Mouse (Mus musculus) hindbrain, embryonic 14.5 days (tissue): ENCODE results near the gene Rnf144b. TPM values are rescaled to one million over a fixed set of nuclear protein-coding genes. Genes with fewer than 3 reads are reported as not detected.

Source experiments
- ATAC-seq: fragments of 200-750 bp; cut with Nextera tagmentation; 2 replicates; pipeline ENCODE4 v1.8.0; 2017; ENCODE audit warnings: moderate number of reproducible peaks, mild to moderate bottlenecking, moderate TSS enrichment, moderate library complexity; ENCODE audit not compliant: low FRiP score
- DNase-seq: peaks from one replicate; pipeline ENCODE4 v3.0.0-alpha.2; 2015; ENCODE audit warnings: low spot score
- H3K27ac ChIP-seq: fragments of 300-500 bp; sonication (generic); 2 replicates; pipeline ENCODE4 v1.5.1; 2014; ENCODE audit warnings: mild to moderate bottlenecking, moderate library complexity
- H3K27me3 ChIP-seq: fragments of 300-500 bp; sonication (generic); 2 replicates; pipeline ENCODE4 v1.6.1; 2014; ENCODE audit warnings: mild to moderate bottlenecking, low read length, mixed read lengths; ENCODE audit not compliant: control insufficient read depth, insufficient read depth
- H3K36me3 ChIP-seq: fragments of 300-500 bp; sonication (generic); replicated peaks from 2 replicates; pipeline ENCODE4 v1.6.1; 2014; ENCODE audit not compliant: control insufficient read depth, insufficient read depth
- H3K4me1 ChIP-seq: fragments of 300-500 bp; sonication (generic); replicated peaks from 2 replicates; pipeline ENCODE4 v1.6.1; 2014; ENCODE audit warnings: antibody characterized with exemption, low read length, mixed read lengths; ENCODE audit not compliant: control insufficient read depth, insufficient read depth
- H3K4me2 ChIP-seq: fragments of 300-500 bp; sonication (generic); replicated peaks from 2 replicates; pipeline ENCODE4 v1.6.1; 2014; ENCODE audit warnings: mild to moderate bottlenecking, moderate library complexity
- H3K4me3 ChIP-seq: fragments of 300-500 bp; sonication (generic); replicated peaks from 2 replicates; pipeline ENCODE4 v1.5.1; 2014; ENCODE audit warnings: mild to moderate bottlenecking, low read length
- H3K9ac ChIP-seq: fragments of 300-500 bp; sonication (generic); 2 replicates; pipeline ENCODE4 v1.6.1; 2014
- H3K9me3 ChIP-seq: fragments of 300-500 bp; sonication (generic); 2 replicates; pipeline ENCODE4 v1.6.1; 2016; ENCODE audit warnings: low read length; ENCODE audit not compliant: control insufficient read depth
- whole genome bisulfite sequencing: fragments of 180-500 bp; shearing (Covaris S2); extraction: QIAGEN DNeasy Blood & Tissue Kit; methylation state at CpG from one replicate; pipeline ENCODE4 v1.1.7; 2014; 5-methylcytosine and 5-hydroxymethylcytosine counted together
- polyA plus RNA-seq: library from polyadenylated mRNA; unstranded; fragments of >200 nt; fragmentation: Nextera tagmentation; extraction: Ambion mirVana; gene quantifications from 2 replicates; pipeline ENCODE4 v1.2.1, GENCODE M21; 2014

The Rnf144b gene
- polyA plus RNA-seq, 1 experiment from 2014 or later: 1.7 TPM

DNA sequence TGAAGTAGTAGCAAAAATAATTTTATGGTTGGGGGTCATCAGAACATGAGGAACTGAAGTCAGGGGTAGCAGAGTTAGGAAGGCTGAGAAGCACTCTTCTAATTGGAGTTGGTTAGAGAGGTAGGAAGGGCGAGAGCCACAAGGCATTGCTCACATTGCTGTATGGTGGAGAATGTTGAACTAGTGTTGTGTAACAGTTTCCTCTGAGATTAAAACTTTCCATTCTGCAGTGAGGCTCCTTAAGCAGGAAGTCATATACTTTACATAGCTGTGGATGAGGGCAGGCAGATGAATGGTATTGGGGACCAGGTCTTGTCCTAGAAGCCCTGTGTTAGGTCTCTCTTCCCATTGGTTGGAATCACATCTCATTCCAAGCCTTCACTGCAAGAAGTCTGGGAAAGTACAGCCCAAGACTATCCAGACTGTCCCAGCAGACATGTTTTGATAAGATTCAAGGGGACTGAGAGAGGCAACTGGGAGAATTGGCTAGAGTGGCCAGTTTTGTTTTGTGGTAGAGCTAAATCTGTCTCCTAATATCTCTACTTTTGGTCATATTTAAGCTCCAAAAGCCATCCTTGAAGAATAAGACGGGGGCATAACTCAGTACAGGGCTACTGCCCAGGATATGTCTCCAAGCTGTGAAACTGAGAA lies 128.8 kb downstream of the Rnf144b start:
- Histone ChIP-seq H3K9me3 (no peaks in the 10 kb centered on the region), H3K9ac (no peak overlapping the region), H3K36me3 (no peaks in the 10 kb centered on the region), H3K4me2 (no peak overlapping the region), H3K4me3 (no peak overlapping the region), H3K4me1 (peaks cover 8% of the 10 kb centered on the region; the same call in 1 of the 2 replicates), H3K27me3 (no peaks in the 10 kb centered on the region), H3K27ac (no peak overlapping the region)
- ATAC-seq: no peak
- 89% methylated on average over 2 of the region's 2 CpGs for WGBS
- no peak for DNase-seq

DNA sequence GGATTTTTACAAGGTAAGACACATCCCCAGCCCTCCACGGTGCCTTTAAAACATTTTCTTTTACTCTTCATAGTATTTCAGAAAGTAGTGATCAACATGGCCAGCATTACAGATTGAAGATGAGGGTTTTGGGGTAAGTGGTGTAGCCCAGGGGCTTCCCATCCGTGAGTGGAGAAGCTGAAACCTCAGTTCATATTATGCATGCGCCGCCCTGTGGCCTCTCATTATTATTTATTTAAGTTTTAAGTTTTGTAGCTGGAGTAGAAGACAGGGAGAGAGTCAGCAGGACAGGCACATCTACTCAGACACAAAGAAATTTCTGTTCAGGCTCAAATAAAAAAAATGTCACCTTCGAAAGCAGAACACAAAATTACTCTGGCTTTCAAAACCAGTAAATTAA lies 131.3 kb downstream of the Rnf144b start:
- Histone ChIP-seq H3K9me3 (no peaks in the 10 kb centered on the region), H3K36me3 (no peaks in the 10 kb centered on the region), H3K27ac (no peak overlapping the region), H3K4me1 (no peaks in the 10 kb centered on the region), H3K9ac (no peak overlapping the region), H3K27me3 (no peaks in the 10 kb centered on the region), H3K4me2 (no peak overlapping the region), H3K4me3 (no peak overlapping the region)
- DNase-seq (no peak), ATAC-seq (no peak)
- 81% methylated on average over 5 of the region's 5 CpGs for WGBS

DNA sequence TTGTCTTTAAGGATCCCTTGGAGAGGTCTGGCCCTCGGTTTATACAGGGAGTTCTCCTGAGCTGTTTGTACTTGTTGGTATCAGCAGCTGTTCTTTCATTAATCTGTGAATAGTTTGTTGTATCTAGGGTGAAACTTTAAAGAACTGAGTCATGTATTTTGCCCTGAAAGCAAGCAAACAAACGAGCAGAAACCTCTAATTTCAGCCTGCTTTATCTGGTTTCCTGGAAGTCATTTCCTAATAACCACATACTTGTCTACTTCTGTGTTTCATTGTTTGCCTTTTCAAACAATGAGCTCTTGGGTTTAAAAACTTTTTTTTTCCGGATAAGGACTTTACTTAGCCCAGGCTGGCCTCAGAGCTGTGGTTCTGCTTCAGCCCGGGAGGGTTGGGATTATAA lies 136.8 kb downstream of the Rnf144b start:
- no peaks in the 10 kb centered on the region for H3K9me3 ChIP-seq
- H3K4me1 ChIP-seq: no peaks in the 10 kb centered on the region
- no peak overlapping the region for H3K4me2 ChIP-seq
- ATAC-seq (no peak), DNase-seq (no peak)
- H3K36me3 ChIP-seq: no peaks in the 10 kb centered on the region
- H3K9ac ChIP-seq: no peak overlapping the region
- no peak overlapping the region for H3K27ac ChIP-seq
- H3K27me3 ChIP-seq: no peaks in the 10 kb centered on the region
- 64% methylated on average over 4 of the region's 4 CpGs for WGBS
- H3K4me3 ChIP-seq: no peak overlapping the region

DNA sequence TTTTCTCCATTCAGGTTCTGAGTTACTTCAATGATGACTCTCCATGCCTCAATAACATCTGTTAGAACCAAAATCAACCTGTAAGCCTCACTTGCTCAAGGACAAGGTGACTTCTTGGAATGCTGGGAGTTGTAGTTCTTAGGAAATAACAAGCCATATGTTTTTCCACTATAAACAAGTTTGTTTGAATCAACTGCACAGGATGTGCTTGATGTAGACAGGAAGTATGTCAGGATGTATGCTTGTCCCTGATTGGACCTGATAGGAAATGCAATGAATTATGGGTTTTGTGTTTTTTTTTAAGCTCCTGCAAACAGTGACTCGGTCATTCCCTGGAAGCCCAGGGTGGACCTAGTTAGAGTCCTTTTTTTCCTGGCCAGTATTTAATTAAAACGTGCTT lies 139.5 kb downstream of the Rnf144b start:
- 66% methylated on average over 2 of the region's 2 CpGs for WGBS
- Histone ChIP-seq H3K4me2 (no peak overlapping the region), H3K27ac (no peak overlapping the region), H3K4me1 (no peaks in the 10 kb centered on the region), H3K27me3 (no peaks in the 10 kb centered on the region), H3K9ac (no peak overlapping the region), H3K9me3 (no peaks in the 10 kb centered on the region), H3K36me3 (no peaks in the 10 kb centered on the region), H3K4me3 (no peak overlapping the region)
- ATAC-seq: peak; percentile 68; the same call in 1 of the 2 replicates
- DNase-seq: peak; percentile 63

DNA sequence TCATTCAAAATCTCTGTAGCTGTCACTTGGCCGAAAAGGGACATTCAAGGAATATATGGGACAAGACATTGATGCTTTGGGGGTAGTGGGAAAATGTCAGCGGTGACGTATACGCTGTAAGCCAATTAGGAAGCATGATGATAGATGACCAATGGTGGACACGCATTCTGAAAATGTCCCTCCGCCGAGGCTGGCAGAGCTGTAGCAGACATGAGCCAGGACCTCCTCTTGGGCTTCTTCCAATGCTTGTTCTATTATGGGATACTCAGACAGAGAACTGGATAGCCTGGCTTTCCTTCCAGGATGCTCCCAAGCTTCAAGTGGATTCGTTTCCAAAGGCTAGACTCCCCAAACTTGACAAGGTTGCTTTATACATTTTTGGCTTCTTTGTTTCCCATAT lies 141.9 kb downstream of the Rnf144b start:
- H3K27ac ChIP-seq: no peak overlapping the region
- no peak overlapping the region for H3K4me3 ChIP-seq
- no peak for DNase-seq
- ATAC-seq: no peak
- no peaks in the 10 kb centered on the region for H3K36me3 ChIP-seq
- H3K9ac ChIP-seq: no peak overlapping the region
- H3K9me3 ChIP-seq: no peaks in the 10 kb centered on the region
- no peaks in the 10 kb centered on the region for H3K4me1 ChIP-seq
- WGBS: 82% methylated on average over 8 of the region's 8 CpGs
- H3K4me2 ChIP-seq: no peak overlapping the region
- no peaks in the 10 kb centered on the region for H3K27me3 ChIP-seq

DNA sequence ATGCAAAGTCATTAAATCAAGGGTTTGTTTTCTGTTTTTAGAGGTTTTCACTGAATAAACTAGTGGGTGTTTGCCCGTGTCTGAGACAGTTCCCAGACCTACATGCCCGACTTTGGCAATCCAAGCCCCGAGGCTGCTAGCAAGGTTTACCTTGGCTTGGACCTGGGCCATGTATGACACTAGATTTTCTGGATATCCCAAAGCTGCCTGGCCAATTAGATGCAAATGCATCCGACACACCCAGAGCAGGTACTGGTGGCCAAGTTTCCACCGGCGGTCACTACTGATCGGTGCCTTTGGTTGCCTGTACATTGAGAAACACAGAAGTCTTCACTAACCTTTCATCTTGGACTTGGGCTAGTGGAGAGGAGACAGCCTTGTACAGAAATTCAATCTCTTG lies 144.0 kb downstream of the Rnf144b start:
- no peak overlapping the region for H3K4me3 ChIP-seq
- no peak overlapping the region for H3K27ac ChIP-seq
- H3K36me3 ChIP-seq: no peaks in the 10 kb centered on the region
- H3K4me2 ChIP-seq: no peak overlapping the region
- H3K27me3 ChIP-seq: no peaks in the 10 kb centered on the region
- H3K9me3 ChIP-seq: no peaks in the 10 kb centered on the region
- no peak overlapping the region for H3K9ac ChIP-seq
- WGBS: 92% methylated on average over 7 of the region's 7 CpGs
- no peaks in the 10 kb centered on the region for H3K4me1 ChIP-seq
- ATAC-seq (no peak), DNase-seq (no peak)

DNA sequence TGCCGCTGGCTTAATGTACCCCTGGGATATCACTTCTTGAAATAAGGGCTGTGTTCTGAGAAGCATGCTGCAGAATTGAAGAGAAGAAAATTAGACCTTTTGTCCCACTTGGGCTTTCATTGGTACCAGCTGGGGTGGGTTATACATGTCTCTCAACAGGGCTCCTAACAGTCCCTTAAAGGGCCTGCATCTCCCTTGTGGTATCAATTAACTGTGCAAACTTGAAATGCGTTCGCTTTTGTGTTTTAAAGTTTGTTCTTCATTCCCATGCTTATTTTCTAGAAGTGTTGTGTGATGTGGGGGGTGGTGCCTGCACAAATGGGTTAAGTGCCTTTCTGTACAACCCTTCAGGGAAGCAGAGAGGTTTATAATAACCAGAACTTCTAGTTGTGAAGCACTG lies 145.8 kb downstream of the Rnf144b start:
- H3K9me3 ChIP-seq: no peaks in the 10 kb centered on the region
- ATAC-seq (no peak), DNase-seq (no peak)
- H3K27ac ChIP-seq: no peak overlapping the region
- H3K4me3 ChIP-seq: no peak overlapping the region
- H3K36me3 ChIP-seq: no peaks in the 10 kb centered on the region
- 76% methylated on average over 3 of the region's 3 CpGs for WGBS
- H3K4me1 ChIP-seq: peaks cover under 1% of the 10 kb centered on the region
- H3K27me3 ChIP-seq: no peaks in the 10 kb centered on the region
- no peak overlapping the region for H3K9ac ChIP-seq
- H3K4me2 ChIP-seq: no peak overlapping the region

DNA sequence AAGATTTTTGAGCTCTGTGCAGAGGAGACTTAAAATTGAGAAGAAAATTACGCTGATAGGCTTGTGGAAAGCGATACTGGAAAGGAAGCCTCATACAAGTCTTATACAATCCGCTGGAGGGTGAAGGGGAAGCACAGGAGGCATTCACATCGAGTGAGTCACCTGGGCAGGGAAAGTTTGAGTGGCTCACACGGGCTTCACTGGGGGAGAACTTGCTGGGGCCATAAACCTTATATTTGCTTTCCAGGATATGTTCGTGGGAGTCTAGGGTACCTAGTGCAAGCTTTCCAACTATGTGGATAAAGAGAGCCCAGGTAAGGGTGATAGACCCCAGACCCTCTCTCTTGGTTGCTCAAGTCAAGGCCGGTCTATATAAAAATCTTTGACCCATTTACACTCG lies 150.5 kb downstream of the Rnf144b start:
- WGBS: 13% methylated on average over 8 of the region's 8 CpGs
- peaks cover 10% of the 10 kb centered on the region for H3K4me1 ChIP-seq
- no peaks in the 10 kb centered on the region for H3K9me3 ChIP-seq
- no peak overlapping the region for H3K27ac ChIP-seq
- H3K9ac ChIP-seq: 0 out of 2 replicates have a peak overlapping the region, but pooled peaks have one; percentile 47
- H3K36me3 ChIP-seq: no peaks in the 10 kb centered on the region
- no peak overlapping the region for H3K4me3 ChIP-seq
- ATAC-seq (no peak), DNase-seq (no peak)
- peak overlapping the region; percentile 34 for H3K4me2 ChIP-seq
- no peaks in the 10 kb centered on the region for H3K27me3 ChIP-seq

DNA sequence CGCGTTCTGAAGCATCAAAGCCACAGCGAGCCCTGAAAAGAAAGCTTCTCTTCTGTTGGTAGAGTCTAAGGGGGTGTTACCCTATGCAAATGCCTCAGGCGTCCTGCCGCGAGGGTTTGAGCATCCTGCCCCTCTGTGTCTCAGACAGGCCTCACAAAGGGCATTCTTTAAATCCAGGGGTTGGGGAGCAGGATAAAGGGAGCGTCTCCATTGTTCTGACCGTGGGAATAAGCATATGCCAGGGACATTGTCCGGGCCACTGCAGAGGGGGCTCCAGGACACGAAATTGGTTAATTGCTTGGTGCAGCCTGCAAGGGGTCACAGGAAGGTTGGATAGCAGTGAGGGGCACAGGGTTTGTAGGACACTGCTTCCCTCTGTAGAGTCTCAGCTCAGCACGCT lies 151.0 kb downstream of the Rnf144b start:
- no peak overlapping the region for H3K27ac ChIP-seq
- no peak overlapping the region for H3K4me3 ChIP-seq
- no peaks in the 10 kb centered on the region for H3K36me3 ChIP-seq
- peak overlapping the region; percentile 34 for H3K4me2 ChIP-seq
- ATAC-seq: peak; percentile 37; the same call in 1 of the 2 replicates
- H3K9ac ChIP-seq: peak overlapping the region; percentile 47; the same call in 1 of the 2 replicates
- peaks cover 15% of the 10 kb centered on the region for H3K4me1 ChIP-seq
- no peaks in the 10 kb centered on the region for H3K27me3 ChIP-seq
- DNase-seq: peak; percentile 58
- WGBS: 2% methylated on average over 11 of the region's 11 CpGs
- H3K9me3 ChIP-seq: no peaks in the 10 kb centered on the region

DNA sequence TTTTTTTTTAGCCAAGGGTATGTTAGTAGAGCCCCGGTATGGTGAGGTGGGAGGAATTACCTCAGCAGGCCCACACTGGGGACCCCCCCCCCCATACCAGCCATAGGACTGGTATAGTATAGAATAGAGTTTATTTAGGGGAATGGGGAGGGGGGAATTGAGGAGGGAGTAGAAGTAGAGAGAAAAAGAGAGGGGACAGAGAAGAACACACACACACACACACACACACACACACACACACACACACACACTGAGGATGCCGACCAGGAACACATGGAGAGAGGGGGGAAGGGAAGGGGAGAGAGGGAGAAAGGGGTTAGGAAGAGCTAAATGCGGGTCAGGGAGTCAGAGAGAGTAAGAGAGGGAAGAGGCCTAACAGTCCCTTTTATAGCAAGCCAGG lies 151.7 kb downstream of the Rnf144b start:
- ATAC-seq (no peak), DNase-seq (no peak)
- H3K27ac ChIP-seq: no peak overlapping the region
- H3K4me2 ChIP-seq: no peak overlapping the region
- H3K36me3 ChIP-seq: no peaks in the 10 kb centered on the region
- H3K4me1 ChIP-seq: peaks cover 16% of the 10 kb centered on the region
- no peaks in the 10 kb centered on the region for H3K9me3 ChIP-seq
- no peak overlapping the region for H3K4me3 ChIP-seq
- 8% methylated on average over 3 of the region's 3 CpGs for WGBS
- H3K9ac ChIP-seq: no peak overlapping the region
- H3K27me3 ChIP-seq: no peaks in the 10 kb centered on the region
